Mouse (Mus musculus): ENCODE results near the gene Rrp1. TPM values are rescaled to one million over a fixed set of nuclear protein-coding genes. Genes with fewer than 3 reads are reported as not detected.
A peak's percentile ranks its signal among the peaks of the same experiment; 100 is the strongest.

The Rrp1 gene
- total RNA-seq, 1 experiment, result 161 TPM

GRCm38 (mm10) chr10:78390982-78391470, 21.8 kb downstream of the Rrp1 start:
- H3K9ac ChIP-seq (ENCODE audit: insufficient read depth, low read depth, low read length, poor library complexity, severe bottlenecking), result no peak overlapping the region
- in situ Hi-C loops (cut with MboI; ENCODE audit: low sequenced_read_pairs in 2 of 2, unreplicated experiment in 2 of 2), result no loop called here
- no peak for TF ChIP-seq HCFC1 (IDR thresholded peaks at IDR 0.05; ENCODE audit: borderline replicate concordance, insufficient read depth, low read length)
- TF ChIP-seq CHD2 (IDR thresholded peaks at IDR 0.05; ENCODE audit: low read depth, low read length), result no peak
- no peak for TF ChIP-seq MAFK (IDR thresholded peaks at IDR 0.05; ENCODE audit: insufficient read depth, low read depth, low read length)
- TF ChIP-seq ZC3H11A (IDR thresholded peaks at IDR 0.05; ENCODE audit: borderline replicate concordance, low read depth, low read length), result no peak
- TF ChIP-seq ZNF384 (IDR thresholded peaks at IDR 0.05; ENCODE audit: low read depth, low read length), result no peak
- no peak overlapping the region for H3K4me3 ChIP-seq (ENCODE audit: insufficient read depth in 1 of 2, low read depth in 1 of 2, low read length in 2 of 2, poor library complexity in 1 of 2, severe bottlenecking in 1 of 2)
- peaks cover 0 to 5% of the 10 kb centered on the region in 2 experiments; a peak in 2 of 4 replicates for H3K4me1 ChIP-seq (ENCODE audit: control insufficient read depth in 2 of 2, insufficient read depth in 2 of 2, low read length in 2 of 2, poor library complexity in 1 of 2)
- no peaks in the 10 kb centered on the region for H3K9me3 ChIP-seq (ENCODE audit: control insufficient read depth, insufficient read depth, low read depth, low read length)
- no peaks in the 10 kb centered on the region for H3K36me3 ChIP-seq (ENCODE audit: control insufficient read depth, insufficient read depth, low read length, poor library complexity, severe bottlenecking)
- no peak overlapping the region for H3K27ac ChIP-seq (ENCODE audit: insufficient read depth, low read depth, low read length, poor library complexity, severe bottlenecking)
- peak; percentile 62 for DNase-seq (ENCODE audit: low read depth, low spot score)

GRCm38 (mm10) chr10:78388216-78388980, 24.4 kb downstream of the Rrp1 start:
- Histone ChIP-seq H3K27ac (ENCODE audit: insufficient read depth, low read depth, low read length, poor library complexity, severe bottlenecking) (no peak overlapping the region), H3K9ac (ENCODE audit: insufficient read depth, low read depth, low read length, poor library complexity, severe bottlenecking) (no peak overlapping the region), H3K9me3 (ENCODE audit: control insufficient read depth, insufficient read depth, low read depth, low read length) (no peaks in the 10 kb centered on the region), H3K4me3 (ENCODE audit: insufficient read depth in 1 of 2, low read depth in 1 of 2, low read length in 2 of 2, poor library complexity in 1 of 2, severe bottlenecking in 1 of 2) (no peak overlapping the region), H3K4me1 (ENCODE audit: control insufficient read depth in 2 of 2, insufficient read depth in 2 of 2, low read length in 2 of 2, poor library complexity in 1 of 2) (peaks cover 0 to 3% of the 10 kb centered on the region in 2 experiments; a peak in 2 of 4 replicates), H3K36me3 (ENCODE audit: control insufficient read depth, insufficient read depth, low read length, poor library complexity, severe bottlenecking) (no peaks in the 10 kb centered on the region)
- DNase-seq (ENCODE audit: low read depth, low spot score), result no peak
- TF ChIP-seq ZC3H11A (IDR thresholded peaks at IDR 0.05; ENCODE audit: borderline replicate concordance, low read depth, low read length) (no peak), MAFK (IDR thresholded peaks at IDR 0.05; ENCODE audit: insufficient read depth, low read depth, low read length) (no peak), HCFC1 (IDR thresholded peaks at IDR 0.05; ENCODE audit: borderline replicate concordance, insufficient read depth, low read length) (no peak), ZNF384 (IDR thresholded peaks at IDR 0.05; ENCODE audit: low read depth, low read length) (no peak), CHD2 (IDR thresholded peaks at IDR 0.05; ENCODE audit: low read depth, low read length) (no peak)
- in situ Hi-C loops (cut with MboI; ENCODE audit: low sequenced_read_pairs in 2 of 2, unreplicated experiment in 2 of 2), result no loop called here

GRCm38 (mm10) chr10:78385520-78385919, 27.3 kb downstream of the Rrp1 start:
- Histone ChIP-seq H3K36me3 (ENCODE audit: control insufficient read depth, insufficient read depth, low read length, poor library complexity, severe bottlenecking) (no peaks in the 10 kb centered on the region), H3K9ac (ENCODE audit: insufficient read depth, low read depth, low read length, poor library complexity, severe bottlenecking) (no peak overlapping the region), H3K4me1 (ENCODE audit: control insufficient read depth in 2 of 2, insufficient read depth in 2 of 2, low read length in 2 of 2, poor library complexity in 1 of 2) (0 out of 4 replicates have a peak, but pooled peaks cover 0 to under 1% of the 10 kb centered on the region in 2 experiments), H3K4me3 (ENCODE audit: insufficient read depth in 1 of 2, low read depth in 1 of 2, low read length in 2 of 2, poor library complexity in 1 of 2, severe bottlenecking in 1 of 2) (no peak overlapping the region), H3K9me3 (ENCODE audit: control insufficient read depth, insufficient read depth, low read depth, low read length) (no peaks in the 10 kb centered on the region), H3K27ac (ENCODE audit: insufficient read depth, low read depth, low read length, poor library complexity, severe bottlenecking) (no peak overlapping the region)
- in situ Hi-C loops (cut with MboI; ENCODE audit: low sequenced_read_pairs in 2 of 2, unreplicated experiment in 2 of 2), result no loop called here
- no peak for TF ChIP-seq MAFK (IDR thresholded peaks at IDR 0.05; ENCODE audit: insufficient read depth, low read depth, low read length)
- TF ChIP-seq ZC3H11A (IDR thresholded peaks at IDR 0.05; ENCODE audit: borderline replicate concordance, low read depth, low read length), result no peak
- no peak for TF ChIP-seq HCFC1 (IDR thresholded peaks at IDR 0.05; ENCODE audit: borderline replicate concordance, insufficient read depth, low read length)
- no peak for TF ChIP-seq CHD2 (IDR thresholded peaks at IDR 0.05; ENCODE audit: low read depth, low read length)
- TF ChIP-seq ZNF384 (IDR thresholded peaks at IDR 0.05; ENCODE audit: low read depth, low read length), result no peak
- no peak for DNase-seq (ENCODE audit: low read depth, low spot score)

DNA sequence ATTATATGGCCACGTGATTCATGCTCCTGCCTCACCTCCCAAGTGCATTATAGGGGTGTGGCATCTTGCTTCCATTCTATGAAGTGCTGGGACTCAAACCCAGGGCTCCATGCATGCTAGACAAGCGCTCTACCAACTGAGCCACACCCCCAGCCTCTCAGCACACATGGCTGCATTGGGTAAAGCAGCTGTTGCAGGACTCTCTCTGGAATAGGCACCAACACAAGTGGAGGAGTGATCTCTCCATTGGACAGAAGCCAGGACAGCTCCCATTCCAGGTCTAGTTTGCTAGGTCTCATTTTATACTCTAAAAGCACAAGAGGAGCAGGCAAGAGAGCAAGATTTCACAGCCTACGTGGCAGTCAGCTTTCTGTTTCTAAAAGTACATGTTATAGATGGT, 29.3 kb downstream of the Rrp1 start:
- Histone ChIP-seq H3K36me3 (ENCODE audit: control insufficient read depth, insufficient read depth, low read length, poor library complexity, severe bottlenecking) (no peaks in the 10 kb centered on the region), H3K9me3 (ENCODE audit: control insufficient read depth, insufficient read depth, low read depth, low read length) (no peaks in the 10 kb centered on the region), H3K4me3 (ENCODE audit: insufficient read depth in 1 of 2, low read depth in 1 of 2, low read length in 2 of 2, poor library complexity in 1 of 2, severe bottlenecking in 1 of 2) (no peak overlapping the region), H3K9ac (ENCODE audit: insufficient read depth, low read depth, low read length, poor library complexity, severe bottlenecking) (no peak overlapping the region), H3K4me1 (ENCODE audit: control insufficient read depth in 2 of 2, insufficient read depth in 2 of 2, low read length in 2 of 2, poor library complexity in 1 of 2) (no peaks in the 10 kb centered on the region), H3K27ac (ENCODE audit: insufficient read depth, low read depth, low read length, poor library complexity, severe bottlenecking) (no peak overlapping the region)
- no peak for DNase-seq (ENCODE audit: low read depth, low spot score)
- in situ Hi-C loops (cut with MboI; ENCODE audit: low sequenced_read_pairs in 2 of 2, unreplicated experiment in 2 of 2), result no loop called here
- no peak for TF ChIP-seq HCFC1 (IDR thresholded peaks at IDR 0.05; ENCODE audit: borderline replicate concordance, insufficient read depth, low read length)
- TF ChIP-seq CHD2 (IDR thresholded peaks at IDR 0.05; ENCODE audit: low read depth, low read length), result no peak
- TF ChIP-seq ZNF384 (IDR thresholded peaks at IDR 0.05; ENCODE audit: low read depth, low read length), result no peak
- no peak for TF ChIP-seq MAFK (IDR thresholded peaks at IDR 0.05; ENCODE audit: insufficient read depth, low read depth, low read length)
- TF ChIP-seq ZC3H11A (IDR thresholded peaks at IDR 0.05; ENCODE audit: borderline replicate concordance, low read depth, low read length), result no peak

All from ES-E14 (cell line).